Mouse (Mus musculus) hindbrain, embryonic 11.5 days (tissue): ENCODE measurements around the gene Pou4f1. TPM values are rescaled to one million over a fixed set of nuclear protein-coding genes. Genes with fewer than 3 reads are reported as not detected.

Experiments
- polyA plus RNA-seq: library from polyadenylated mRNA; unstranded; fragments of >200 nt; fragmentation: Nextera tagmentation; extraction: Ambion mirVana; gene quantifications from 2 replicates; pipeline ENCODE4 v1.2.1, GENCODE M21; 2014

Pou4f1 gene
- polyA plus RNA-seq, 1 experiment from 2014 or later = 56.5 TPM

Other genes starting within 250 kb of the Pou4f1 start
- 39.5 and 44.0 TPM in 2 replicates for gene Rnf219, start 54.6 kb upstream of the Pou4f1 start, polyA plus RNA-seq